In genomic region chr15:102665494-102665893, GRCm38 (mm10) we compare ENCODE assay signal across 9 mouse cellular contexts. TPM values are rescaled to one million over a fixed set of nuclear protein-coding genes. Genes with fewer than 3 reads are reported as not detected.
DNase-seq lines count a peak whose midpoint lies in the region; ATAC-seq and TF ChIP-seq lines count a peak whose summit lies in the region.
"Had no signal": no experiment of that assay in that cellular context is flagged by ENCODE, and none has a peak within 500 bp of the region (broad histone marks: within the 10 kb centered on the region; RNA-seq: fewer than 3 reads in every experiment).

No protein-coding gene starts in this region.

- H3K9me3 ChIP-seq in liver, embryonic 14.5 days (ENCODE audit: control insufficient read depth, low read length), result no peaks in the 10 kb centered on the region

- H3K9ac ChIP-seq in liver, embryonic 14.5 days (replicated peaks), result no peak overlapping the region

- peaks cover 43% of the 10 kb centered on the region for H3K36me3 ChIP-seq in liver, embryonic 14.5 days (replicated peaks; ENCODE audit: control insufficient read depth, insufficient read depth, low read depth)

- peak; percentile 25 for DNase-seq in urinary bladder, adult 2 months (ENCODE audit: low spot score)
- no peak for DNase-seq in urinary bladder, postnatal 10 days (ENCODE audit: low spot score)
- peak; percentile 23 for DNase-seq in adrenal gland, adult 8-10 months
- peak; percentile 45 for DNase-seq in embryo, embryonic 9.5 days (ENCODE audit: extremely low spot score)
- peak in 1 of 3 experiments; percentile 28 for DNase-seq in liver, embryonic 14.5 days (ENCODE audit: low read depth in 3 of 3, low spot score in 3 of 3)
- peak; percentile 69 to 78 for DNase-seq in right cerebral cortex, adult 2 months (ENCODE audit: low spot score in 2 of 2)
- peak; percentile 55 for DNase-seq in urinary bladder, postnatal 25 days (ENCODE audit: low spot score)

- no peak for TF ChIP-seq EP300 in liver, embryonic 14.5 days (IDR thresholded peaks at IDR 0.05; ENCODE audit: low read depth)

- H3K27me3 ChIP-seq in liver, embryonic 14.5 days (ENCODE audit: control insufficient read depth, insufficient read depth, low read length), result no peaks in the 10 kb centered on the region

- H3K4me1 ChIP-seq in liver, embryonic 14.5 days (replicated peaks; ENCODE audit: control insufficient read depth in 2 of 2, insufficient read depth in 2 of 2, low read length in 1 of 2), result peaks cover 7 to 15% of the 10 kb centered on the region in 2 experiments; a peak in 3 of 4 replicates

- peak; percentile 83 for TF ChIP-seq CTCF in liver, embryonic 14.5 days (IDR thresholded peaks at IDR 0.05; ENCODE audit: low read depth)

- H3K4me2 ChIP-seq in liver, embryonic 14.5 days (ENCODE audit: low read depth), result no peak overlapping the region

- ATAC-seq in hematopoietic stem cell, adult 5-6 weeks (replicated peaks in 1 of 2; ENCODE audit: insufficient read depth in 1 of 2, low FRiP score in 2 of 2, low TSS enrichment in 1 of 2, low read depth in 1 of 2, poor library complexity in 2 of 2, severe bottlenecking in 2 of 2), result peak; percentile 78 to 85
- peak; percentile 44 for ATAC-seq in liver, embryonic 14.5 days (ENCODE audit: insufficient read depth)

- WGBS in liver, embryonic 14.5 days (ENCODE audit: insufficient replicate concordance), result 36% methylated on average over 4 of the region's 4 CpGs

- H3K27ac ChIP-seq in liver, embryonic 14.5 days, result no peak overlapping the region

- no peak overlapping the region for H3K4me3 ChIP-seq in liver, embryonic 14.5 days (ENCODE audit: insufficient read depth in 1 of 2, low read depth in 2 of 2, low read length in 2 of 2)

RNA-seq across cellular contexts. Expression of gene Atp5g2, which starts 6.7 kb away (rescaled TPM):
- 363 and 422 TPM in 2 replicates for polyA plus RNA-seq in urinary bladder, adult 2 months (2012; rRNA removed)
- 10 to 100 TPM in 2 of 4 experiments, 1 to 10 TPM in 2; 6.2 to 23.7 (median 10.8) TPM for total RNA-seq in adrenal gland, adult 8-10 months (2022)
- total RNA-seq in hematopoietic stem cell, adult 5-6 weeks (2017), result 29.1 and 78.4 TPM in 2 replicates
- 126 and 227 TPM in 2 replicates for polyA plus RNA-seq in liver, embryonic 14.5 days (2012; rRNA removed)
- polyA plus RNA-seq in liver, embryonic 14.5 days (2014; fragmentation: Nextera tagmentation; extraction: Ambion mirVana), result 38.4 and 42.3 TPM in 2 replicates

RNA-seq across cellular contexts. Expression of gene Atf7, which starts 40.2 kb away (rescaled TPM):
- 71.2 and 80.6 TPM in 2 replicates for polyA plus RNA-seq in urinary bladder, adult 2 months (2012; rRNA removed)
- 100 to 1,000 TPM in 1 of 4 experiments, 10 to 100 TPM in 3; 55.5 to 104 (median 76.0) TPM for total RNA-seq in adrenal gland, adult 8-10 months (2022)
- 24.9 and 59.6 TPM in 2 replicates for total RNA-seq in hematopoietic stem cell, adult 5-6 weeks (2017)
- polyA plus RNA-seq in liver, embryonic 14.5 days (2012; rRNA removed), result 12.3 and 15.8 TPM in 2 replicates
- polyA plus RNA-seq in liver, embryonic 14.5 days (2014; fragmentation: Nextera tagmentation; extraction: Ambion mirVana), result 6.8 and 7.3 TPM in 2 replicates

RNA-seq across cellular contexts. Expression of gene Gm28047, which starts 40.6 kb away (rescaled TPM):
- 0.10 and 0.17 TPM in 2 replicates for polyA plus RNA-seq in urinary bladder, adult 2 months (2012; rRNA removed)
- total RNA-seq in adrenal gland, adult 8-10 months (2022), result 1 to 10 TPM in 2 of 4 experiments, not detected in 2; 2.0 to 2.1 TPM
- 1.7 TPM in 1 of 2 replicates, not detected in the other for total RNA-seq in hematopoietic stem cell, adult 5-6 weeks (2017)
- not detected in 2 replicates for polyA plus RNA-seq in liver, embryonic 14.5 days (2012; rRNA removed)
- not detected in 2 replicates for polyA plus RNA-seq in liver, embryonic 14.5 days (2014; fragmentation: Nextera tagmentation; extraction: Ambion mirVana)
- polyA plus RNA-seq: heart, embryonic 14.5 days had no signal

RNA-seq across cellular contexts. Expression of gene Calcoco1, which starts 56.5 kb away (rescaled TPM):
- 52.1 and 79.6 TPM in 2 replicates for polyA plus RNA-seq in urinary bladder, adult 2 months (2012; rRNA removed)
- total RNA-seq in adrenal gland, adult 8-10 months (2022), result 100 to 1,000 TPM; 119 to 225 (median 182) TPM
- 26.4 and 36.5 TPM in 2 replicates for total RNA-seq in hematopoietic stem cell, adult 5-6 weeks (2017)
- 5.6 and 5.7 TPM in 2 replicates for polyA plus RNA-seq in liver, embryonic 14.5 days (2012; rRNA removed)
- 8.4 TPM in 2 replicates for polyA plus RNA-seq in liver, embryonic 14.5 days (2014; fragmentation: Nextera tagmentation; extraction: Ambion mirVana)
